In the genomic region with DNA sequence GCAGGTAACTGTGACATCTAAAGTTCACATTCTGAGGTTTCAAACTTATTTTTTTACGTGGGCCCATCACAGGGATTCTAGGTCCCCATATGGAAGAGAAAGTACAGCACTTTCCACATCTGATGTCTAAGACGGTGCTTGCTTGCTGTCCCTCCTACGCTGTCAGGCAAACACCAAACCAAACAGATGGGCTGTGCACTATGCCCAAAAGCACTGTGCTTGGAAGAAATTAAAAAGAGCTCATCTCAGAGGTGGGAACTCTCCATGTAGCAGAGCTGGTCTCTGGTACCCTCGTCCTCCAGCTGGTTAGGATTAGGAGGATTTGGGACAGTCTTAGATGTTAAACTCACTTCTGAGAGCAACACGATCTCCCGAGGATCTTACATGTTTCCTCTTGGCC, we compare ENCODE assay signal across 19 mouse cellular contexts.
DNase-seq lines count a peak whose midpoint lies in the region; ATAC-seq and TF ChIP-seq lines count a peak whose summit lies in the region.
"Had no signal": no experiment of that assay in that cellular context is flagged by ENCODE, and none has a peak within 500 bp of the region (broad histone marks: within the 10 kb centered on the region; RNA-seq: fewer than 3 reads in every experiment).

No protein-coding gene starts in this region.

- H3K27ac ChIP-seq in embryonic facial prominence, embryonic 11.5 days (replicated peaks; ENCODE audit: low read depth, low read length), result no peak overlapping the region
- no peak overlapping the region for H3K27ac ChIP-seq in embryonic facial prominence, embryonic 10.5 days (replicated peaks)
- peak overlapping the region; percentile 77 for H3K27ac ChIP-seq in layer of hippocampus, adult 2 months
- H3K27ac ChIP-seq in forebrain, embryonic 10.5 days, result no peak overlapping the region
- H3K27ac ChIP-seq in cerebellum, adult 2 months (ENCODE audit: insufficient read depth, low read length), result no peak overlapping the region
- no peak overlapping the region for H3K27ac ChIP-seq in heart, embryonic 12.5 days (ENCODE audit: poor library complexity, severe bottlenecking)
- H3K27ac ChIP-seq: embryonic facial prominence, embryonic 13.5 days; hindbrain, embryonic 15.5 days; limb, embryonic 13.5 days; liver, embryonic 14.5 days; stomach, postnatal 0 days had no signal

- no peaks in the 10 kb centered on the region for H3K36me3 ChIP-seq in embryonic facial prominence, embryonic 11.5 days (replicated peaks; ENCODE audit: control insufficient read depth, insufficient read depth, low read depth, low read length)
- no peaks in the 10 kb centered on the region; the same call in 1 of the 2 replicates for H3K36me3 ChIP-seq in embryonic facial prominence, embryonic 10.5 days (replicated peaks)
- H3K36me3 ChIP-seq in forebrain, embryonic 10.5 days (replicated peaks), result peaks cover 42% of the 10 kb centered on the region
- H3K36me3 ChIP-seq in heart, embryonic 12.5 days, result no peaks in the 10 kb centered on the region
- H3K36me3 ChIP-seq: limb, embryonic 13.5 days had no signal

- H3K9ac ChIP-seq in embryonic facial prominence, embryonic 11.5 days (replicated peaks; ENCODE audit: low read length), result no peak overlapping the region
- H3K9ac ChIP-seq in heart, embryonic 12.5 days, result no peak overlapping the region
- H3K9ac ChIP-seq: embryonic facial prominence, embryonic 13.5 days; hindbrain, embryonic 15.5 days; limb, embryonic 13.5 days; liver, embryonic 14.5 days had no signal

- no peaks in the 10 kb centered on the region for H3K27me3 ChIP-seq in embryonic facial prominence, embryonic 11.5 days (ENCODE audit: control insufficient read depth, insufficient read depth, low read length)
- no peaks in the 10 kb centered on the region for H3K27me3 ChIP-seq in embryonic facial prominence, embryonic 10.5 days (replicated peaks; ENCODE audit: low read depth, poor library complexity, severe bottlenecking)
- H3K27me3 ChIP-seq in forebrain, embryonic 10.5 days (ENCODE audit: poor library complexity, severe bottlenecking), result no peaks in the 10 kb centered on the region
- H3K27me3 ChIP-seq in cerebellum, adult 2 months (ENCODE audit: control insufficient read depth, insufficient read depth, low read length), result no peaks in the 10 kb centered on the region
- H3K27me3 ChIP-seq in heart, embryonic 12.5 days (replicated peaks), result no peaks in the 10 kb centered on the region; the same call in 1 of the 2 replicates
- H3K27me3 ChIP-seq: embryonic facial prominence, embryonic 13.5 days; hindbrain, embryonic 15.5 days; limb, embryonic 13.5 days had no signal

- 58% methylated on average over 6 of the region's 6 CpGs for WGBS in embryonic facial prominence, embryonic 11.5 days
- WGBS in embryonic facial prominence, embryonic 10.5 days, result 72% methylated on average over 6 of the region's 6 CpGs
- WGBS in forebrain, embryonic 10.5 days, result 80% methylated on average over 6 of the region's 6 CpGs
- WGBS in cerebellum, adult 2 months, result 87% methylated on average over 6 of the region's 6 CpGs
- WGBS in heart, embryonic 12.5 days, result 72% methylated on average over 6 of the region's 6 CpGs

- no peak overlapping the region for H3K4me3 ChIP-seq in embryonic facial prominence, embryonic 11.5 days (ENCODE audit: low read depth, low read length)
- no peak overlapping the region for H3K4me3 ChIP-seq in embryonic facial prominence, embryonic 10.5 days
- no peak overlapping the region for H3K4me3 ChIP-seq in layer of hippocampus, adult 2 months
- no peak overlapping the region for H3K4me3 ChIP-seq in forebrain, embryonic 10.5 days
- H3K4me3 ChIP-seq in cerebellum, adult 2 months (replicated peaks; ENCODE audit: insufficient read depth, low read depth, low read length), result no peak overlapping the region
- no peak overlapping the region for H3K4me3 ChIP-seq in heart, embryonic 12.5 days
- H3K4me3 ChIP-seq: embryonic facial prominence, embryonic 13.5 days; hindbrain, embryonic 15.5 days; limb, embryonic 13.5 days had no signal

- intact Hi-C loops in left cerebral cortex, postnatal 14 days (cut with DNase I), result loop anchor here (5.0 kb wide), 3 partner anchors 35 to 155 kb away; a partner anchor contains a TSS

- no peak for TF ChIP-seq CTCF in layer of hippocampus, adult 2 months (conservative IDR thresholded peaks at IDR 0.05)
- no peak for TF ChIP-seq CTCF in cerebellum, adult 2 months (IDR thresholded peaks at IDR 0.05; ENCODE audit: borderline replicate concordance, insufficient read depth, low read depth, low read length)

- H3K9me3 ChIP-seq in embryonic facial prominence, embryonic 11.5 days (replicated peaks; ENCODE audit: control insufficient read depth, low read length), result no peaks in the 10 kb centered on the region
- H3K9me3 ChIP-seq in embryonic facial prominence, embryonic 10.5 days, result no peaks in the 10 kb centered on the region
- no peaks in the 10 kb centered on the region for H3K9me3 ChIP-seq in forebrain, embryonic 10.5 days
- no peaks in the 10 kb centered on the region for H3K9me3 ChIP-seq in heart, embryonic 12.5 days (replicated peaks)
- H3K9me3 ChIP-seq: embryonic facial prominence, embryonic 13.5 days; hindbrain, embryonic 15.5 days; limb, embryonic 13.5 days had no signal

- no peaks in the 10 kb centered on the region for H3K4me1 ChIP-seq in embryonic facial prominence, embryonic 11.5 days (ENCODE audit: control insufficient read depth, insufficient read depth, low read length)
- peaks cover 8% of the 10 kb centered on the region for H3K4me1 ChIP-seq in embryonic facial prominence, embryonic 10.5 days
- no peaks in the 10 kb centered on the region for H3K4me1 ChIP-seq in forebrain, embryonic 10.5 days
- H3K4me1 ChIP-seq in cerebellum, adult 2 months (ENCODE audit: control insufficient read depth, insufficient read depth, low read length), result peaks cover 21% of the 10 kb centered on the region
- peaks cover 2% of the 10 kb centered on the region; the same call in 1 of the 2 replicates for H3K4me1 ChIP-seq in heart, embryonic 12.5 days (replicated peaks)
- H3K4me1 ChIP-seq: embryonic facial prominence, embryonic 13.5 days; hindbrain, embryonic 15.5 days; limb, embryonic 13.5 days had no signal

- no peak overlapping the region for H3K4me2 ChIP-seq in embryonic facial prominence, embryonic 11.5 days (ENCODE audit: low read depth, low read length)
- no peak overlapping the region for H3K4me2 ChIP-seq in heart, embryonic 12.5 days
- H3K4me2 ChIP-seq: embryonic facial prominence, embryonic 13.5 days; hindbrain, embryonic 15.5 days; limb, embryonic 13.5 days had no signal

- ATAC-seq in embryonic facial prominence, embryonic 11.5 days (replicated peaks; ENCODE audit: insufficient number of reproducible peaks, low FRiP score, low TSS enrichment, low read depth), result no peak
- ATAC-seq in heart, embryonic 12.5 days (ENCODE audit: insufficient number of reproducible peaks, low FRiP score), result no peak

- DNase-seq in embryonic facial prominence, embryonic 11.5 days (ENCODE audit: low spot score), result peak; percentile 26
- no peak for DNase-seq in embryonic facial prominence, embryonic 10.5 days (ENCODE audit: low spot score)
- peak; percentile 93 for DNase-seq in brain, adult 2 months (ENCODE audit: low read depth, low spot score)
- DNase-seq in layer of hippocampus, adult 2 months (ENCODE audit: low spot score in 2 of 2), result peak; percentile 48 to 80
- DNase-seq in left cerebral cortex, postnatal 14 days (ENCODE audit: low spot score in 2 of 2), result peak; percentile 63 to 86
- no peak for DNase-seq in forebrain, embryonic 10.5 days (ENCODE audit: extremely low spot score, low spot score)
- no peak for DNase-seq in cerebellum, adult 2 months
- DNase-seq: cerebellum, adult 11 months; gastrocnemius, postnatal 25 days; heart, postnatal 14 days; kidney, adult 8-10 months; midbrain, embryonic 14.5 days; thymus, postnatal 4 days had no signal

- no peak for TF ChIP-seq POLR2A in cerebellum, adult 2 months (IDR thresholded peaks at IDR 0.05; ENCODE audit: borderline replicate concordance, insufficient read depth, low read length)

Comparison
In these comparisons a context has a peak if more than half of its experiments do, and no peak if none do; other contexts are left out.
1. DNase-seq: peak in embryonic facial prominence, embryonic 11.5 days (single experiment), brain, adult 2 months (single experiment), layer of hippocampus, adult 2 months (2 of 2) and left cerebral cortex, postnatal 14 days (2 of 2); none in embryonic facial prominence, embryonic 10.5 days (single experiment), forebrain, embryonic 10.5 days (single experiment) and cerebellum, adult 2 months (0 of 2).